Mouse (Mus musculus): ENCODE data around the gene Serhl. TPM values are rescaled to one million over a fixed set of nuclear protein-coding genes. Genes with fewer than 3 reads are reported as not detected.

The Serhl gene
- polyA plus RNA-seq, 1 experiment from 2014 or later: 32.4 TPM

- Histone ChIP-seq H3K9me3 (no peaks in the 10 kb centered on the region), H3K4me2 (no peak overlapping the region), H3K4me1 (replicated peaks) (peaks cover 51% of the 10 kb centered on the region), H3K27ac (no peak overlapping the region; the same call in 1 of the 2 replicates), H3K27me3 (no peaks in the 10 kb centered on the region), H3K4me3 (no peak overlapping the region), H3K9ac (no peak overlapping the region), H3K36me3 (peaks cover 28% of the 10 kb centered on the region)
- ATAC-seq (ENCODE audit: low FRiP score): no peak
- WGBS: 32% methylated on average over 5 of the region's 5 CpGs
Observed at GRCm38 (mm10) chr15:83142861-83143260, 53.6 kb downstream of the Serhl start.

- 92% methylated on average over 6 of the region's 6 CpGs for whole genome bisulfite sequencing
- Histone ChIP-seq H3K9ac (no peak overlapping the region), H3K4me2 (no peak overlapping the region), H3K27ac (no peak overlapping the region), H3K4me1 (replicated peaks) (peaks cover 60% of the 10 kb centered on the region), H3K27me3 (no peaks in the 10 kb centered on the region), H3K36me3 (peaks cover 20% of the 10 kb centered on the region), H3K4me3 (no peak overlapping the region), H3K9me3 (no peaks in the 10 kb centered on the region)
- ATAC-seq (ENCODE audit: low FRiP score): no peak
Observed at GRCm38 (mm10) chr15:83145541-83145940, 56.2 kb downstream of the Serhl start.

GRCm38 (mm10) chr15:83148395-83148794 is 59.1 kb downstream of the Serhl start:
- WGBS: 6% methylated on average over 21 of the region's 21 CpGs

GRCm38 (mm10) chr15:83148801-83149195 is 59.5 kb downstream of the Serhl start:
- Histone ChIP-seq H3K27me3 (no peaks in the 10 kb centered on the region), H3K36me3 (peaks cover 30% of the 10 kb centered on the region), H3K27ac (peak overlapping the region; percentile 99), H3K9ac (peak overlapping the region; percentile 87), H3K4me1 (replicated peaks) (peaks cover 36% of the 10 kb centered on the region), H3K4me2 (peak overlapping the region; percentile 79), H3K4me3 (peak overlapping the region; percentile 58), H3K9me3 (no peaks in the 10 kb centered on the region)
- WGBS: 0% methylated on average over 40 of the region's 41 CpGs
- peak; percentile 81 for ATAC-seq (ENCODE audit: low FRiP score)

More at GRCm38 (mm10) chr15:83148395-83148794, 59.1 kb downstream of the Serhl start:
- peak overlapping the region; percentile 58 for H3K4me3 ChIP-seq
- H3K27me3 ChIP-seq: no peaks in the 10 kb centered on the region
- peaks cover 26% of the 10 kb centered on the region for H3K36me3 ChIP-seq
- H3K4me1 ChIP-seq (replicated peaks): peaks cover 38% of the 10 kb centered on the region
- no peaks in the 10 kb centered on the region for H3K9me3 ChIP-seq
- H3K27ac ChIP-seq: peak overlapping the region; percentile 99
- peak overlapping the region; percentile 79 for H3K4me2 ChIP-seq
- no peak for ATAC-seq (ENCODE audit: low FRiP score)
- H3K9ac ChIP-seq: peak overlapping the region; percentile 87

- peak within 1 kb of the TSS; percentile 99 for H3K27ac ChIP-seq
- ATAC-seq (ENCODE audit: low FRiP score): peak; percentile 95
- H3K4me3 ChIP-seq: peak within 1 kb of the TSS; percentile 58
- peaks cover 30% of the 10 kb centered on the region for H3K4me1 ChIP-seq (replicated peaks)
- under 1% methylated on average over 56 of the region's 56 CpGs for WGBS
- H3K27me3 ChIP-seq: no peaks in the 10 kb centered on the region
- no peaks in the 10 kb centered on the region for H3K9me3 ChIP-seq
- peak within 1 kb of the TSS; percentile 87 for H3K9ac ChIP-seq
- H3K36me3 ChIP-seq: peaks cover 32% of the 10 kb centered on the region
- H3K4me2 ChIP-seq: peak within 1 kb of the TSS; percentile 79
Observed at GRCm38 (mm10) chr15:83149196-83150072, 60.1 kb downstream of the Serhl start, which contains the start of gene Poldip3. TSS of gene Poldip3 (minus strand) at chr15:83149384.

- no peaks in the 10 kb centered on the region for H3K9me3 ChIP-seq
- H3K27ac ChIP-seq: peak overlapping the region; percentile 99
- no peaks in the 10 kb centered on the region for H3K27me3 ChIP-seq
- H3K4me3 ChIP-seq: peak overlapping the region; percentile 58
- peak overlapping the region; percentile 87 for H3K9ac ChIP-seq
- ATAC-seq (ENCODE audit: low FRiP score): no peak
- 23% methylated on average over 3 of the region's 3 CpGs for WGBS
- peaks cover 33% of the 10 kb centered on the region for H3K36me3 ChIP-seq
- H3K4me1 ChIP-seq (replicated peaks): peaks cover 30% of the 10 kb centered on the region
- H3K4me2 ChIP-seq: peak overlapping the region; percentile 56
Observed at GRCm38 (mm10) chr15:83150073-83150442, 60.8 kb downstream of the Serhl start.

GRCm38 (mm10) chr15:83150694-83151093 is 61.4 kb downstream of the Serhl start:
- no peak overlapping the region for H3K27ac ChIP-seq
- no peaks in the 10 kb centered on the region for H3K27me3 ChIP-seq
- peaks cover 28% of the 10 kb centered on the region for H3K4me1 ChIP-seq (replicated peaks)
- no peak overlapping the region for H3K9ac ChIP-seq
- no peak overlapping the region for H3K4me3 ChIP-seq
- H3K4me2 ChIP-seq: no peak overlapping the region
- no peak for ATAC-seq (ENCODE audit: low FRiP score)
- WGBS: 89% methylated on average over 4 of the region's 4 CpGs
- H3K9me3 ChIP-seq: no peaks in the 10 kb centered on the region
- H3K36me3 ChIP-seq: peaks cover 33% of the 10 kb centered on the region

GRCm38 (mm10) chr15:83154309-83154708 is 65.0 kb downstream of the Serhl start:
- 0 out of 2 replicates have a peak, but pooled peaks cover 3% of the 10 kb centered on the region for H3K9me3 ChIP-seq
- 95% methylated on average over 7 of the region's 7 CpGs for WGBS

GRCm38 (mm10) chr15:83155672-83156419 is 66.5 kb downstream of the Serhl start:
- H3K4me2 ChIP-seq: no peak overlapping the region
- 0 out of 2 replicates have a peak, but pooled peaks cover under 1% of the 10 kb centered on the region for H3K4me1 ChIP-seq (replicated peaks)
- 0 out of 2 replicates have a peak, but pooled peaks cover 3% of the 10 kb centered on the region for H3K9me3 ChIP-seq
- 81% methylated on average over 6 of the region's 6 CpGs for WGBS
- no peak for ATAC-seq (ENCODE audit: low FRiP score)
- 0 out of 2 replicates have a peak overlapping the region, but pooled peaks have one; percentile 24 for H3K9ac ChIP-seq
- H3K27ac ChIP-seq: no peak overlapping the region
- H3K4me3 ChIP-seq: no peak overlapping the region
- H3K36me3 ChIP-seq: peaks cover 64% of the 10 kb centered on the region
- H3K27me3 ChIP-seq: no peaks in the 10 kb centered on the region

More at GRCm38 (mm10) chr15:83154309-83154708, 65.0 kb downstream of the Serhl start:
- peaks cover 48% of the 10 kb centered on the region for H3K36me3 ChIP-seq
- H3K4me3 ChIP-seq: no peak overlapping the region
- no peak for ATAC-seq (ENCODE audit: low FRiP score)
- no peak overlapping the region for H3K9ac ChIP-seq
- H3K27me3 ChIP-seq: no peaks in the 10 kb centered on the region
- peaks cover 4% of the 10 kb centered on the region for H3K4me1 ChIP-seq (replicated peaks)
- H3K27ac ChIP-seq: no peak overlapping the region
- H3K4me2 ChIP-seq: no peak overlapping the region

- Histone ChIP-seq H3K9ac (no peak overlapping the region), H3K36me3 (peaks cover 75% of the 10 kb centered on the region), H3K27me3 (no peaks in the 10 kb centered on the region), H3K4me3 (no peak overlapping the region), H3K4me2 (no peak overlapping the region), H3K27ac (no peak overlapping the region), H3K9me3 (0 out of 2 replicates have a peak, but pooled peaks cover 3% of the 10 kb centered on the region), H3K4me1 (replicated peaks) (0 out of 2 replicates have a peak, but pooled peaks cover 11% of the 10 kb centered on the region)
- WGBS: 73% methylated on average over 11 of the region's 11 CpGs
- ATAC-seq (ENCODE audit: low FRiP score): no peak
Observed at GRCm38 (mm10) chr15:83156929-83157666, 67.8 kb downstream of the Serhl start.

- H3K4me3 ChIP-seq: no peak overlapping the region
- 0 out of 2 replicates have a peak, but pooled peaks cover 3% of the 10 kb centered on the region for H3K9me3 ChIP-seq
- peaks cover 79% of the 10 kb centered on the region for H3K36me3 ChIP-seq
- 99% methylated on average over 6 of the region's 6 CpGs for WGBS
- no peak overlapping the region for H3K27ac ChIP-seq
- H3K4me1 ChIP-seq (replicated peaks): 0 out of 2 replicates have a peak, but pooled peaks cover 11% of the 10 kb centered on the region
- H3K9ac ChIP-seq: no peak overlapping the region
- H3K27me3 ChIP-seq: no peaks in the 10 kb centered on the region
- no peak for ATAC-seq (ENCODE audit: low FRiP score)
- H3K4me2 ChIP-seq: no peak overlapping the region
Observed at GRCm38 (mm10) chr15:83157667-83158064, 68.4 kb downstream of the Serhl start.

Measured in hindbrain, embryonic 13.5 days (tissue).